Mouse (Mus musculus): ENCODE data around the gene Tsnaxip1. TPM values are rescaled to one million over a fixed set of nuclear protein-coding genes. Genes with fewer than 3 reads are reported as not detected.

Tsnaxip1 gene
- polyA plus RNA-seq, 1 experiment: 137 TPM

GRCm38 (mm10) chr8:105854715-105855216, 27.2 kb downstream of the Tsnaxip1 start, which contains the start of gene Thap11:
Gene Thap11, plus strand, starts transcription at chr8:105855132.
- TF ChIP-seq POLR2A (IDR thresholded peaks at IDR 0.05; ENCODE audit: control insufficient read depth, low read depth, low read length): peak; percentile 16; the same call in 1 of the 2 replicates
- peak; percentile 96; the same call in 1 of the 2 replicates for TF ChIP-seq CTCF (IDR thresholded peaks at IDR 0.05; ENCODE audit: control insufficient read depth, insufficient read depth, insufficient replicate concordance, low read depth, low read length)
- Histone ChIP-seq H3K27ac (ENCODE audit: control insufficient read depth, insufficient read depth, low read depth, low read length) (peak within 1 kb of the TSS; percentile 92), H3K27me3 (ENCODE audit: control insufficient read depth, insufficient read depth, low read length) (no peaks in the 10 kb centered on the region), H3K4me1 (ENCODE audit: control insufficient read depth, insufficient read depth, low read length) (peaks cover 12% of the 10 kb centered on the region), H3K36me3 (ENCODE audit: control insufficient read depth, insufficient read depth, low read length) (no peaks in the 10 kb centered on the region), H3K4me3 (ENCODE audit: control insufficient read depth, low read depth, low read length) (peak within 1 kb of the TSS; percentile 94)

GRCm38 (mm10) chr8:105855248-105856167, 28.0 kb downstream of the Tsnaxip1 start:
- Histone ChIP-seq H3K27ac (ENCODE audit: control insufficient read depth, insufficient read depth, low read depth, low read length) (peak overlapping the region; percentile 92), H3K4me3 (ENCODE audit: control insufficient read depth, low read depth, low read length) (peak overlapping the region; percentile 94), H3K27me3 (ENCODE audit: control insufficient read depth, insufficient read depth, low read length) (no peaks in the 10 kb centered on the region), H3K36me3 (ENCODE audit: control insufficient read depth, insufficient read depth, low read length) (no peaks in the 10 kb centered on the region), H3K4me1 (ENCODE audit: control insufficient read depth, insufficient read depth, low read length) (peaks cover 12% of the 10 kb centered on the region)
- TF ChIP-seq CTCF (IDR thresholded peaks at IDR 0.05; ENCODE audit: control insufficient read depth, insufficient read depth, insufficient replicate concordance, low read depth, low read length) (no peak), POLR2A (IDR thresholded peaks at IDR 0.05; ENCODE audit: control insufficient read depth, low read depth, low read length) (0 out of 2 replicates have a peak, but pooled peaks have one; percentile 16)

- H3K27me3 ChIP-seq (ENCODE audit: control insufficient read depth, insufficient read depth, low read length): no peaks in the 10 kb centered on the region
- no peak for TF ChIP-seq POLR2A (IDR thresholded peaks at IDR 0.05; ENCODE audit: control insufficient read depth, low read depth, low read length)
- H3K4me1 ChIP-seq (ENCODE audit: control insufficient read depth, insufficient read depth, low read length): peaks cover 10% of the 10 kb centered on the region
- H3K36me3 ChIP-seq (ENCODE audit: control insufficient read depth, insufficient read depth, low read length): no peaks in the 10 kb centered on the region
- no peak overlapping the region for H3K27ac ChIP-seq (ENCODE audit: control insufficient read depth, insufficient read depth, low read depth, low read length)
- peak overlapping the region; percentile 94 for H3K4me3 ChIP-seq (ENCODE audit: control insufficient read depth, low read depth, low read length)
These were observed 28.8 kb downstream of the Tsnaxip1 start for GRCm38 (mm10) chr8:105856168-105856835.

- Histone ChIP-seq H3K36me3 (ENCODE audit: control insufficient read depth, insufficient read depth, low read length) (no peaks in the 10 kb centered on the region), H3K4me3 (ENCODE audit: control insufficient read depth, low read depth, low read length) (no peak overlapping the region), H3K27ac (ENCODE audit: control insufficient read depth, insufficient read depth, low read depth, low read length) (no peak overlapping the region), H3K27me3 (ENCODE audit: control insufficient read depth, insufficient read depth, low read length) (no peaks in the 10 kb centered on the region), H3K4me1 (ENCODE audit: control insufficient read depth, insufficient read depth, low read length) (peaks cover 10% of the 10 kb centered on the region)
- TF ChIP-seq POLR2A (IDR thresholded peaks at IDR 0.05; ENCODE audit: control insufficient read depth, low read depth, low read length): no peak
- no peak for TF ChIP-seq CTCF (IDR thresholded peaks at IDR 0.05; ENCODE audit: control insufficient read depth, insufficient read depth, insufficient replicate concordance, low read depth, low read length)
These were observed 31.0 kb downstream of the Tsnaxip1 start for GRCm38 (mm10) chr8:105858495-105858894.

- TF ChIP-seq POLR2A (IDR thresholded peaks at IDR 0.05; ENCODE audit: control insufficient read depth, low read depth, low read length) (no peak), CTCF (IDR thresholded peaks at IDR 0.05; ENCODE audit: control insufficient read depth, insufficient read depth, insufficient replicate concordance, low read depth, low read length) (no peak)
- H3K27ac ChIP-seq (ENCODE audit: control insufficient read depth, insufficient read depth, low read depth, low read length): no peak overlapping the region
- H3K27me3 ChIP-seq (ENCODE audit: control insufficient read depth, insufficient read depth, low read length): no peaks in the 10 kb centered on the region
- H3K4me3 ChIP-seq (ENCODE audit: control insufficient read depth, low read depth, low read length): no peak overlapping the region
- H3K4me1 ChIP-seq (ENCODE audit: control insufficient read depth, insufficient read depth, low read length): peaks cover 9% of the 10 kb centered on the region
- H3K36me3 ChIP-seq (ENCODE audit: control insufficient read depth, insufficient read depth, low read length): no peaks in the 10 kb centered on the region
These were observed 31.8 kb downstream of the Tsnaxip1 start for GRCm38 (mm10) chr8:105859314-105859713.

- no peaks in the 10 kb centered on the region for H3K36me3 ChIP-seq (ENCODE audit: control insufficient read depth, insufficient read depth, low read length)
- peaks cover 8% of the 10 kb centered on the region for H3K4me1 ChIP-seq (ENCODE audit: control insufficient read depth, insufficient read depth, low read length)
- H3K4me3 ChIP-seq (ENCODE audit: control insufficient read depth, low read depth, low read length): peak within 1 kb of the TSS; percentile 88
- no peaks in the 10 kb centered on the region for H3K27me3 ChIP-seq (ENCODE audit: control insufficient read depth, insufficient read depth, low read length)
- peak within 1 kb of the TSS; percentile 87 for H3K27ac ChIP-seq (ENCODE audit: control insufficient read depth, insufficient read depth, low read depth, low read length)
- TF ChIP-seq POLR2A (IDR thresholded peaks at IDR 0.05; ENCODE audit: control insufficient read depth, low read depth, low read length) (peak; percentile 71), CTCF (IDR thresholded peaks at IDR 0.05; ENCODE audit: control insufficient read depth, insufficient read depth, insufficient replicate concordance, low read depth, low read length) (no peak)
These were observed 32.8 kb downstream of the Tsnaxip1 start, which contains the start of gene Nutf2 for GRCm38 (mm10) chr8:105860143-105860981. Gene Nutf2, plus strand, starts transcription at chr8:105860580.
